Mouse (Mus musculus): Measurements from ENCODE around the gene Serf2. TPM values are rescaled to one million over a fixed set of nuclear protein-coding genes. Genes with fewer than 3 reads are reported as not detected.
"Not testable (repeated sequence)": the region's sequence is repeated elsewhere in the genome, so short reads cannot be mapped to it uniquely, and the experiment has no call there.

The Serf2 gene
- polyA plus RNA-seq, 1 experiment from 2014 or later: 334 TPM

DNA sequence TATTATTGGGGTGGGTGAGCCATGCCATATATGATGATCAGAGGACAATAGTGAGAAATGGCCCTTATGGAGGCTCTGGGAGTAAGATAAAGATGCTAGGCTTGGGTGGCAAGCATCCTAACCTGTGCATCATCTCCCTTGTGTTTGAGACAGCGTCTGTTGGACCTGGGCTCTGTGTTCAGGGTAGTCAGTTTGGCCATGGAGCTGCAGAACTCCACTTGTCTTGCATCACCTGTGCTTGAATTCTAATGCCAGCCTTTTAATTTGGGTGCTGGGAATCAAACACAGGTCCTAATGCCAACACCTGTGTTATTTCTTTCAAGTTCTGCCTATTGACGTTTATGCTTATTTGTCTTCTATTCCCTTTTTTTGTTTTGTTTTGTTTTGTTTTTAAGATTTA lies 26.3 kb downstream of the Serf2 start:
- H3K4me1 ChIP-seq: peaks cover 13% of the 10 kb centered on the region; the same call in 1 of the 2 replicates
- 88% methylated on average over 2 of the region's 2 CpGs for WGBS (ENCODE audit: insufficient replicate concordance)

DNA sequence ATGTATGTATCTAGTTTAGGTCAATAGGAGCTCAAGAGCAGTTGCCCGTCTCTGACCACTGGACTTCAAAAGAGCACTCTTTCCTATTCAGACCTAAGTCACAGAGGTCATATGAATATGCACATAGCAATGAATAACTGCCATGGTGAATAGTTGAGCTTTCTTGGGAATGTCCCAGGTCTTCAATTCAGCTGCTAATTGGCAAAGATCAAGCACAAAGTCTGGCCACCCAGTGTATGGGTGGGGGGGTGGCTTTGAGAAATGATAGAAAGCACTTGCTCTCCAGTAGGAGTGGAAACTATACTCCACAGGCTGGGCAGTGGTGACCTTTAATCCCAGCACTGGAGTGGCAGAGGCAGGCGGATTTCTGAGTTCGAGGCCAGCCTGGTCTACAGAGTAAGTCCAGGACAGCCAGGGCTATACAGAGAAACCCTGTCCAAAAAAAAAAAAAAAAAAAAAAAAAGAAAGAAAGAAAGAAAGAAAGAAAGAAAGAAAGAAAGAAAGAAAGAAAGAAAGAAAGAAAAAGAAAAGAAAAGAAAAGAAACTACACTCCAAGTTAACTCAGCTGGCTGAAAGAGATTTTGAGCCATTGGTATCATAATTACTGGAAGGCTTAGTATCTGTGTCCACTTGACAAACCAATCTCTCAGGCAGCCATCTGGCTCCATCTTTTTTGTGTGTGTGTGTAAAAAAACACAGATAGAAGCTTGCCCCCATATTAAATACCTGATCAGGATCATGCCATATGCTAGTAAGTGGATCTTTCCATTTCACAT lies 28.7 kb downstream of the Serf2 start:
- Histone ChIP-seq H3K27ac (no peak overlapping the region), H3K9me3 (replicated peaks) (no peaks in the 10 kb centered on the region), H3K36me3 (peaks cover 7% of the 10 kb centered on the region), H3K4me1 (peaks cover 11% of the 10 kb centered on the region; the same call in 1 of the 2 replicates), H3K27me3 (replicated peaks) (peaks cover 3% of the 10 kb centered on the region), H3K4me3 (no peak overlapping the region), H3K9ac (no peak overlapping the region), H3K4me2 (no peak overlapping the region)
- ATAC-seq: no peak
- WGBS (ENCODE audit: insufficient replicate concordance): 63% methylated on average over 3 of the region's 3 CpGs

More for the DNA sequence above, 26.3 kb downstream of the Serf2 start:
- not testable (repeated sequence) for ATAC-seq; H3K9ac ChIP-seq; H3K27ac ChIP-seq; H3K4me3 ChIP-seq; H3K27me3 ChIP-seq (replicated peaks); H3K4me2 ChIP-seq; H3K9me3 ChIP-seq (replicated peaks)
- H3K36me3 ChIP-seq: peaks cover 14% of the 10 kb centered on the region

GRCm38 (mm10) chr2:121480498-121480897 lies 31.5 kb downstream of the Serf2 start:
- H3K27me3 ChIP-seq (replicated peaks): peaks cover 11% of the 10 kb centered on the region
- 0 out of 2 replicates have a peak, but pooled peaks have one; percentile 30 for ATAC-seq
- H3K4me2 ChIP-seq: no peak overlapping the region
- H3K4me3 ChIP-seq: no peak overlapping the region
- peaks cover 7% of the 10 kb centered on the region for H3K36me3 ChIP-seq
- H3K27ac ChIP-seq: no peak overlapping the region
- H3K9me3 ChIP-seq (replicated peaks): no peaks in the 10 kb centered on the region
- H3K4me1 ChIP-seq: no peaks in the 10 kb centered on the region
- H3K9ac ChIP-seq: no peak overlapping the region
- 33% methylated on average over 3 of the region's 3 CpGs for WGBS (ENCODE audit: insufficient replicate concordance)

- not testable (repeated sequence) for H3K4me1 ChIP-seq; H3K9me3 ChIP-seq (replicated peaks); H3K4me2 ChIP-seq; H3K36me3 ChIP-seq; H3K27ac ChIP-seq; H3K4me3 ChIP-seq; H3K9ac ChIP-seq; ATAC-seq
- peaks cover 11% of the 10 kb centered on the region for H3K27me3 ChIP-seq (replicated peaks)
- 73% methylated on average over 13 of the region's 13 CpGs for WGBS (ENCODE audit: insufficient replicate concordance)
Observed at GRCm38 (mm10) chr2:121480916-121481315, 31.9 kb downstream of the Serf2 start.

- H3K9ac ChIP-seq: no peak overlapping the region
- H3K4me2 ChIP-seq: no peak overlapping the region
- no peaks in the 10 kb centered on the region for H3K36me3 ChIP-seq
- H3K9me3 ChIP-seq (replicated peaks): no peaks in the 10 kb centered on the region
- WGBS (ENCODE audit: insufficient replicate concordance): 73% methylated on average over 8 of the region's 8 CpGs
- H3K27me3 ChIP-seq (replicated peaks): peaks cover 11% of the 10 kb centered on the region
- H3K4me3 ChIP-seq: no peak overlapping the region
- no peak overlapping the region for H3K27ac ChIP-seq
- no peak for ATAC-seq
- H3K4me1 ChIP-seq: no peaks in the 10 kb centered on the region
Observed at GRCm38 (mm10) chr2:121483576-121483975, 34.6 kb downstream of the Serf2 start.

GRCm38 (mm10) chr2:121484403-121484802 lies 35.4 kb downstream of the Serf2 start:
- WGBS (ENCODE audit: insufficient replicate concordance): 59% methylated on average over 2 of the region's 2 CpGs
- H3K4me1 ChIP-seq; H3K4me3 ChIP-seq; H3K4me2 ChIP-seq; H3K36me3 ChIP-seq; ATAC-seq; H3K27ac ChIP-seq; H3K9me3 ChIP-seq (replicated peaks); H3K9ac ChIP-seq: not testable (repeated sequence)
- peaks cover 11% of the 10 kb centered on the region for H3K27me3 ChIP-seq (replicated peaks)

DNA sequence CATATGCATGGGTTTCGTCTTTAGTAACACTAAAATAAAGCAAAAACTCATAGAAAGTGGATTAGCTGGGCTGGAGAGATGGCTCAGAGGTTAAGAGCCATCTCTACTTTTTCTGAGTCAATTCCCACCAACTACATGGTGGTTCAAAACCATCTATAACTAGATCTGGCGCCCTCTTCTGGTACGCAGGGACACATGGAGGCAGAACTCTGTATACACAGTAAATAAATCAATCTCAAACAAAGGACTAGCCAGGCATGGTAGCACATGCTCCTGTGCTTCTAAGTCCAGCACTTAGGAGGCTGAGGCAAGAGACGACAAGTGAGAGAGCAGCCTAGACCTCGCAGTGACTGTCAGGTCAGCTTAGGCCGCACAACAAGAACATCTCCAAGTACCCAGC lies 52.6 kb downstream of the Serf2 start:
- H3K4me2 ChIP-seq; H3K27ac ChIP-seq; H3K4me1 ChIP-seq; H3K9ac ChIP-seq; H3K9me3 ChIP-seq (replicated peaks); H3K27me3 ChIP-seq (replicated peaks); H3K4me3 ChIP-seq; ATAC-seq: not testable (repeated sequence)
- WGBS (ENCODE audit: insufficient replicate concordance): 78% methylated on average over 4 of the region's 6 CpGs
- H3K36me3 ChIP-seq: peaks cover 23% of the 10 kb centered on the region

DNA sequence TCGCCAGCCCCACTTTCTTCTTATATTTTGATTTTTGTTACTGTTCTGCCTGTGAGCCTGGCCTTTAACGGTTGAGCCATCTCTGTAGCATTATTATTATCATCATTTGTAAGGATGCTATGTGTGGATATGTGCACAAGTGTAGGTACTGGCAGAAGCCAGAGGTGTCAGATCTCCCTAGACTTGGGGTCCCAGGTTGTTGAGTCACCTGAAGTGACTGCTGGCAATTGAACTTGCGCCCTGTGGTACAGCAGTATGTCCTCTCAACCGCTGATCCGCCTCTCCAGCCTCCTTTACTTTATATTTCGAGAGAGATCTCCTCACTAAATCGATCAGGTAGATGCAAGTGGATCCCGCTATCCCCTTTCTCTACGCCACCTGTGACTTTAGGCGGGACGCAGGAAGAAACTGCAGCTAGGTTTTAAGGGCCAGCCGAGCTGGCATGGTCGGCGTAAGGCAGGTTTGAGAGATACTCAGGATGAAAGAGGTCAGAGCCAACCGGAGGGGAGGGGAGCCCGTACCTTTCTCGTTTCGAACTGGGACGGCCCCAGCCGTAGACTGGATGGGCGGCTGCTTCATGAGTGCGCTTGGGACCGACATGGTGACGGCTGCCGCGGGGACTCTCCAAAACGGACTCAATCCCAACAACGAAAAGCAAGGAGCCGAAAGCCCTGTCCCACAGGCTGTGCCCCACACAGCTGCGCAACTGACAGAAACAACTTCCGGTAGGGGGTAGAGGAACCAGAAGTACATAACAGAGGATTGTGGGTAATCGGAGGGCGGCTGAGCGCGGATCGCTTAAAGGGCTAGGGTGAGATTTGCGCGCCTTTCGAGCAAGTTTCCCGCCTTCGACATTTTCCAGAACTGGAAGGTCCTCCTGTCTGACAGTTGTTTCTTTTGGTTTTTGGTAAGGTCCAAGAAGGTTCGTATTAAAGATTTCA lies 57.2 kb downstream of the Serf2 start, which contains the start of the genes Mfap1a and Wdr76:
TSS of gene Mfap1a (minus strand) at position 724 of the 941 bp plus-strand sequence.
TSS of gene Wdr76 (plus strand) at position 782 of the 941 bp plus-strand sequence.
- Histone ChIP-seq H3K36me3 (peaks cover 52% of the 10 kb centered on the region), H3K9ac (peak within 1 kb of the TSS; percentile 82), H3K27ac (peak within 1 kb of the TSS; percentile 79), H3K4me1 (peaks cover 42% of the 10 kb centered on the region), H3K4me3 (peak within 1 kb of the TSS; percentile 71), H3K4me2 (peak within 1 kb of the TSS; percentile 72)
- WGBS (ENCODE audit: insufficient replicate concordance): 2% methylated on average over 42 of the region's 42 CpGs
- H3K9me3 ChIP-seq (replicated peaks); H3K27me3 ChIP-seq (replicated peaks): not testable (repeated sequence)
- peak; percentile 95 for ATAC-seq

- peak overlapping the region; percentile 15; the same call in 1 of the 2 replicates for H3K27ac ChIP-seq
- peak overlapping the region; percentile 82 for H3K9ac ChIP-seq
- H3K36me3 ChIP-seq: peaks cover 63% of the 10 kb centered on the region
- 9% methylated on average over 12 of the region's 12 CpGs for WGBS (ENCODE audit: insufficient replicate concordance)
- no peak for ATAC-seq
- no peaks in the 10 kb centered on the region for H3K27me3 ChIP-seq (replicated peaks)
- peak overlapping the region; percentile 71 for H3K4me3 ChIP-seq
- peaks cover 51% of the 10 kb centered on the region for H3K4me1 ChIP-seq
- peak overlapping the region; percentile 72 for H3K4me2 ChIP-seq
- no peaks in the 10 kb centered on the region for H3K9me3 ChIP-seq (replicated peaks)
Observed at GRCm38 (mm10) chr2:121507173-121507950, 58.4 kb downstream of the Serf2 start.

Measured in liver, embryonic 12.5 days (tissue).